Mouse (Mus musculus) small intestine, adult 2 months (tissue): ENCODE data around the gene Ccdc83. TPM values are rescaled to one million over a fixed set of nuclear protein-coding genes. Genes with fewer than 3 reads are reported as not detected.

Experiments
- H3K27ac ChIP-seq: fragments of 200-500 bp; 2 replicates; pipeline ENCODE4 v1.5.1; 2012; ENCODE audit warnings: low read depth, low read length, control low read depth, inconsistent platforms; ENCODE audit not compliant: insufficient read depth
- H3K27me3 ChIP-seq: fragments of 200-500 bp; 2 replicates; pipeline ENCODE4 v1.6.1; 2012; ENCODE audit warnings: mild to moderate bottlenecking, moderate library complexity, low read length, inconsistent platforms; ENCODE audit not compliant: control insufficient read depth, insufficient read depth
- H3K36me3 ChIP-seq: fragments of 200-500 bp; 2 replicates; pipeline ENCODE4 v1.6.1; 2012; ENCODE audit warnings: mild to moderate bottlenecking, low read length, control low read depth, inconsistent platforms; ENCODE audit not compliant: control insufficient read depth, insufficient read depth
- H3K4me1 ChIP-seq: fragments of 200-500 bp; 2 replicates; pipeline ENCODE4 v1.6.1; 2012; ENCODE audit warnings: low read length, inconsistent platforms, mixed read lengths; ENCODE audit not compliant: control insufficient read depth, insufficient read depth, insufficient read length
- H3K4me3 ChIP-seq: fragments of 200-500 bp; 2 replicates; pipeline ENCODE4 v1.5.1; 2012; ENCODE audit warnings: low read depth, mild to moderate bottlenecking, control low read depth, inconsistent platforms, low read length, moderate library complexity
- CTCF ChIP-seq: fragments of 200-500 bp; IDR thresholded peaks from 2 replicates; pipeline ENCODE4 v1.5.1; 2012; ENCODE audit warnings: low read depth, mild to moderate bottlenecking, control low read depth, inconsistent platforms, low read length, moderate library complexity, mixed read lengths; ENCODE audit not compliant: insufficient replicate concordance, insufficient read length; ENCODE audit errors: extremely low read depth
- POLR2A ChIP-seq: fragments of 200-500 bp; IDR thresholded peaks from 2 replicates; pipeline ENCODE4 v1.6.1; 2012; ENCODE audit warnings: low read depth, mild to moderate bottlenecking, control low read depth, inconsistent platforms, low read length, moderate library complexity
- WGBS: fragments of 180-500 bp; shearing (Covaris S2); methylation state at CpG from one replicate; pipeline ENCODE4 v1.1.7; 2018; 5-methylcytosine and 5-hydroxymethylcytosine counted together
- polyA plus RNA-seq: library from polyadenylated mRNA; depleted of rRNA; stranded (reverse); fragments of >200 nt; gene quantifications from 2 replicates; pipeline ENCODE4 v1.2.3, GENCODE M21; 2012; rRNA removed

Gene Ccdc83
- not detected in 2 replicates for polyA plus RNA-seq

DNA sequence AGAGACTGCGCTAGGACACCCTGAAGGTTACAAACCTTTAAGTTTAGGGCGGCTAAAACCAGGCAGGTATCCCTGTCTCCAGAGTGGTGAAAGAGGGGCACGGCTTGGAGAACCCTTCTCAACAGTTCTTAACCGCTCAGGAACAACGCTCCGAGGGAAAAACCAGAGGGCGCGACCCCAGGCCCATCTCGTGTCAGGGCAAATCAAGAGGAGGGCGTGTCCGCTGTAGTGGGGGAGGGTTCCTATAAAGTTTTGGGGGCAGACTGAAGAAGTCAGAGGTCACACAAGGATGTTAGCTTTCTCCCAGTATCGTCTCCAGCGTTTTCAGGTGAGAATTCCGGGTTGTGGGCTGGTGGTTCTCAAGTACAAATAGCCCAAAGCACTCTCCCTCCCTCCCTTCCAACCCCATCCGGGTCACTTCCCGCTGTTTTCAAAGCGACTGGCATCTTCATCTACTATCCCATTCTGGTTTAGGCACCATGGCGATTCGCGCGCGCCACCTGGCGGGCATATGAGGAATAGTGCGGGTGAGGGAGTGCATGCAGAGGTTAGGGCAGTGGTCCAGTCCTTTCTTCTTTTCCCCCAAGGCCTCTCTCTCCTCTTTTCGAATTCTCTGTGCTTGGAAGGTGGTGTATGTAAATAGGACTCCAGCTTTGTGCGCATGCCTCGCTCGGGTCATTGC is at the start of gene Ccdc83:
Gene Ccdc83 (minus strand): TSS at position 489 of the 682 bp plus-strand sequence.
- Histone ChIP-seq H3K4me3 (no peak within 1 kb of the TSS), H3K36me3 (no peaks in the 10 kb centered on the region), H3K27ac (no peak within 1 kb of the TSS), H3K27me3 (no peaks in the 10 kb centered on the region), H3K4me1 (no peaks in the 10 kb centered on the region)
- peak; percentile 98 for TF ChIP-seq CTCF
- no peak for TF ChIP-seq POLR2A
- 6% methylated on average over 28 of the region's 28 CpGs for WGBS

DNA sequence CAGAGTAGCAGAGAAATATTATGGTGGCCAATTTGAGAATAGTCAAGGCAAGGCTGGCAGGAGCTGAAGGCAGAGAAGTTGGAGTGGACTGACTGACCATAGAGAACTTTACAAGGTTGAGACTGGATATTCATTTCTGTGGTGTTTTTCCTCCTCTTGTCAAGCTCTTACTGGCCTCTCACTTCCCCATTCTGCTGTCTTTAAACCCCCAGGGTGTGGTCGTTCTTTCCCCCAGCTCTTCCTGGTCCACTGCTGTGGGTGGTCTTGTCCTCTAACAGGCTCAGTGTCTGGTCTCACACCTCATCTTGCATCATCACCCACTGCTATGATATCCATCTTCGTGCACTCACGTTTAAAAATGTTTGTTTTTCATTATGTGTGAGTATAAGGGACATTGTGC is 47.8 kb upstream of the Ccdc83 start:
- TF ChIP-seq CTCF (no peak), POLR2A (no peak)
- WGBS = 48% methylated on average over 3 of the region's 3 CpGs
- H3K4me1 ChIP-seq = peaks cover 10% of the 10 kb centered on the region; the same call in 1 of the 2 replicates

DNA sequence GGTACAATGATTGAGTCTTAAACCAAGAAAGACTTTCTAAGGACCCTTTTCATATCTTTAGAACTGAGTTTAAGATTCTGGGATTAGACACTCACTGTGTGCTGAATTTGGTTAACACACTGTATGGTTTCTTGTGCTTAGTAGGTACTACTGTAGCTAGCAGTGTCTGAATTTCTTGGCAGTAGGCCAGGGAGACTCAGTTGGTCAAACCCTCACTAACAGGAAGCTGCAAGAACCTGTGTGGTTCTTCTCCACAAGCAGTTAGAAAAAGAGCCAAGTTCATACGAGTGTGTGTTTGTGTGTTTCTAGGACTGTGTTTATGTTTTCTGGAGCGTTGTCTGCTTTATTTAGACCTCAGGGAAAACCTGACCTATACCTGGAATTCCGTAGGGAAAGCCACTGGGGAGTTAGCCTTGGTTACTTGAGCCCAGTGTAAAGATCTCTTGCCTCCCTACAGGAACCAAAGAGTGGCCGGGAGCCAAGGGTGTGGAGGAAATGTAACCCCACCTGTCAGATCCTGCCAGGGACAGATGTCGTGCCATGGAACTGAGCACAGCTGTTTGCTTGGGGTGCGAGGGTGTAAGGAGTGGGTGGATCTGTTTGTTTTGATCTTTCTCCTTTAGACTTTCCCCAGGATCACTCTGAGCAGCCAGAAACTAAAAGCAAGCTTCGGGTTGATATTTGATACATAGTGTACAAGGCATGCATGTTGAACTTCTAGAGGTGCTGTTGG is 46.7 kb upstream of the Ccdc83 start:
- Histone ChIP-seq H3K27ac (peak overlapping the region; percentile 31; the same call in 1 of the 2 replicates), H3K4me1 (peaks cover 10% of the 10 kb centered on the region; the same call in 1 of the 2 replicates), H3K36me3 (no peaks in the 10 kb centered on the region), H3K27me3 (no peaks in the 10 kb centered on the region), H3K4me3 (no peak overlapping the region)
- WGBS = 15% methylated on average over 7 of the region's 7 CpGs
- TF ChIP-seq POLR2A (no peak), CTCF (no peak)

More for the DNA sequence above, 47.8 kb upstream of the Ccdc83 start:
- Histone ChIP-seq H3K27ac (no peak overlapping the region), H3K36me3 (no peaks in the 10 kb centered on the region), H3K4me3 (no peak overlapping the region), H3K27me3 (no peaks in the 10 kb centered on the region)

DNA sequence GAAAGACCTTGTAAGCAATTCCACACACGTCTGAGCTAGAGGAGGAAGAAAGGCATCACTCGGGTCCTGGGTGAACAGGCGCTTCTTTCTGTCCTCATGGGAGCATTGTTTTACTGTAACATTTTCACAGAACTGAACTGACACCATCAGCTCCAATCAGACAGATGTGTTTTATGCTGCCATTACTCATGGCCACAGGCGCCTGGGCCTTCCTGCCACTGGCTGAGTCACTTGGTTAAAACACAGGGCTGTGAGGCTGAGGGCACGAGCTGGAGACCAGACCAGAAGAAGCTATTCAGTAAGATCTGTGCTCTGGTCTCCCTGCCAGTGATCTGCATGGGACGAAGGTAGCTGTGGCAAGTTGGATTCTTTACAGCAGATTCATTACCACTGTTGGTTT is 42.4 kb upstream of the Ccdc83 start:
- Histone ChIP-seq H3K4me3 (no peak overlapping the region), H3K27ac (no peak overlapping the region), H3K4me1 (peaks cover 6% of the 10 kb centered on the region; the same call in 1 of the 2 replicates), H3K36me3 (no peaks in the 10 kb centered on the region), H3K27me3 (peaks cover 4% of the 10 kb centered on the region; the same call in 1 of the 2 replicates)
- TF ChIP-seq CTCF (no peak), POLR2A (no peak)
- 79% methylated on average over 6 of the region's 6 CpGs for WGBS

DNA sequence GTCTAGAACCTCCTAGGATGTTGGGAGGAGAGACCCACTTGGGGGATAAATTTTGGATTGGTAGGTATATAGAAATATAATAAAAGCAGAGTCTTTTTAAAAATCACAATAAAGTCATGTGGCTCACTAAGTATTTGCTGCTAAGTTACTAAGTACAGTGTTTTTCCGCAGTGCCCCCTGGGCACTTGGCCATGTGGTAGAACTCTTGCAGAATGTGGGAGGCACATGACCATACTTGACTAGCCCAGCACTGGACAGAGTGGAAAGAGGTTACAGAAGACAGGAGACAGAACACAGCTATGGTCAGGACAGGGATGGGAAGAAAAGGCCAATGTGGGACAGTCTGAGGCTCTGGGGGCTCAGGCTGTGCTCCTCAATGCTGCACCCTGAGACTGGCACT is 41.4 kb upstream of the Ccdc83 start:
- Histone ChIP-seq H3K27me3 (peaks cover 15% of the 10 kb centered on the region; the same call in 1 of the 2 replicates), H3K4me3 (no peak overlapping the region), H3K27ac (no peak overlapping the region), H3K4me1 (peaks cover 5% of the 10 kb centered on the region; the same call in 1 of the 2 replicates), H3K36me3 (no peaks in the 10 kb centered on the region)
- 84% methylated on average over 1 of the region's 1 CpGs for WGBS
- TF ChIP-seq POLR2A = no peak
- TF ChIP-seq CTCF = no peak

DNA sequence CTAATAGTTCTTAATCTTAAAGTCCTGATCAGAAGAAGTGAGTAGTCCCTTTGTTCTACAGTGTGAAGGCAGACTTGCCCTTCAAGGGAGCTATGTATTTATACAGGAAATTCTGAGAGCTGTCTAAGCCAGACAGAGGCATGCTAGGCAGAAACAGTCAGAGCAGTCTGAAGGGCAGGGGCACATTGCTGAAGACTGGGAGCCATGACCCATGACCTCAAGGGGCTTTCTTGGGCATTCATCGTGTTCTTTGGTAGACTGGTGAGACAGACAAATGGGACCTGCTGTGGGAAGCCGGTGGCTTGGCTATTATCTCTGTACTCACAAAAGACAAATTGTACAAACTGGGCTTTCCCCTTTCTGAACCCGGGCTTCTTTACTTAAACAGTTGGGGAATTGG is 40.5 kb upstream of the Ccdc83 start:
- 37% methylated on average over 3 of the region's 3 CpGs for WGBS
- TF ChIP-seq CTCF (no peak), POLR2A (no peak)
- Histone ChIP-seq H3K4me3 (no peak overlapping the region), H3K36me3 (no peaks in the 10 kb centered on the region), H3K27ac (no peak overlapping the region), H3K27me3 (peaks cover 15% of the 10 kb centered on the region; the same call in 1 of the 2 replicates), H3K4me1 (peaks cover 5% of the 10 kb centered on the region; the same call in 1 of the 2 replicates)

DNA sequence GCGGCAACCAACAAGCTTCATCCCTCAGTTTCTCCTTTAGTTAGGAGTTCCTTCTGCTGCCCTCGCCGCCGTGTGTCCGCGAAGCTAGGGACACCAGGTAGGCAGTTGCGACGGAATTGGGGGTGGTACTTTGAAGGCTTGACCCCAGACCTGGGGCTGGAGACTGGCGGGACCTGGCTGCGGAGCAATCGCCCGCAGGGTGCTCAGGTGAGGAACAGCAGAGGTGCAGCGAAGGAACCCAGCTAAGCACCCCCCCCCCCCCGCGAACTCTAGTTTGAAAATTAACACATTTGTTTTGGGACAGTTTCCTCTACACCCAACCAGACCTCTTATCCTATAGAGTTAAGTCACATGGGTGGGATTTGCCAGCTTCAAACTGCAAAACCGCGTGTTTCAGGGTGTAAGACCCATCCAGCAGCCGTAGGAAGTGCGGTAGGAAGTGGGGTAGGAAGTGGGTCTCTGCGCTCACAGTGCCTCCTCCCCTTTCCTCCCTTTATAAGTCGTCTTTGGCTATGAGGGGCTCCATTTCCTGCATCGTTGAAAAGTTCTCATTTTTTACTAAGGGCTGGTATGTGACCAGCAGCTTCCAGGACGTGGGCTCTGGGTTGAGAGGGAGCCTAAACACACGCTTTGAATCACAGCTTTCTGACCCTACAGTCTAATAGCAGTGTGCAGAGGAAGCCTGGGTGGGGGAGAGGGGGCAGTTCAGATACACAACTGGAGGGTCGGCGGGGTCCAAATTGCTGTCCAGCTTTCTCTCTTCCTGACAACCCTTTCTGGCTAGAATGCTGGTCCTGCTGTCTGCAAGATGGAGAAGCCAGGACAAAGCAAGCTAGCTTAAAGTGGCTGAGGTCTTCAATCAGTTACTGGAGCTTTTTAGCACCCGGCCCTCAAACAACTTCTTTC is 37.3 kb upstream of the Ccdc83 start:
- H3K27ac ChIP-seq = peak overlapping the region; percentile 10
- 4% methylated on average over 27 of the region's 27 CpGs for WGBS

More for the DNA sequence above, 37.3 kb upstream of the Ccdc83 start:
- peaks cover 18% of the 10 kb centered on the region; the same call in 1 of the 2 replicates for H3K27me3 ChIP-seq
- H3K36me3 ChIP-seq = no peaks in the 10 kb centered on the region
- H3K4me1 ChIP-seq = peaks cover 5% of the 10 kb centered on the region; the same call in 1 of the 2 replicates
- TF ChIP-seq CTCF (no peak), POLR2A (no peak)
- peak overlapping the region; percentile 62 for H3K4me3 ChIP-seq
